Mouse (Mus musculus) right cerebral cortex, adult 2 months (tissue): ENCODE measurements around the gene Tsga10ip.
A peak's percentile ranks its signal among the peaks of the same experiment; 100 is the strongest.
"Not testable (repeated sequence)": the region's sequence is repeated elsewhere in the genome, so short reads cannot be mapped to it uniquely, and the experiment has no call there.

Source experiments
- DNase-seq, 2 experiments: peaks; one replicate each; pipeline ENCODE4 v3.0.0; 2021 to 2022; ENCODE audit warnings: low spot score in 2 of 2

The Tsga10ip gene

DNA sequence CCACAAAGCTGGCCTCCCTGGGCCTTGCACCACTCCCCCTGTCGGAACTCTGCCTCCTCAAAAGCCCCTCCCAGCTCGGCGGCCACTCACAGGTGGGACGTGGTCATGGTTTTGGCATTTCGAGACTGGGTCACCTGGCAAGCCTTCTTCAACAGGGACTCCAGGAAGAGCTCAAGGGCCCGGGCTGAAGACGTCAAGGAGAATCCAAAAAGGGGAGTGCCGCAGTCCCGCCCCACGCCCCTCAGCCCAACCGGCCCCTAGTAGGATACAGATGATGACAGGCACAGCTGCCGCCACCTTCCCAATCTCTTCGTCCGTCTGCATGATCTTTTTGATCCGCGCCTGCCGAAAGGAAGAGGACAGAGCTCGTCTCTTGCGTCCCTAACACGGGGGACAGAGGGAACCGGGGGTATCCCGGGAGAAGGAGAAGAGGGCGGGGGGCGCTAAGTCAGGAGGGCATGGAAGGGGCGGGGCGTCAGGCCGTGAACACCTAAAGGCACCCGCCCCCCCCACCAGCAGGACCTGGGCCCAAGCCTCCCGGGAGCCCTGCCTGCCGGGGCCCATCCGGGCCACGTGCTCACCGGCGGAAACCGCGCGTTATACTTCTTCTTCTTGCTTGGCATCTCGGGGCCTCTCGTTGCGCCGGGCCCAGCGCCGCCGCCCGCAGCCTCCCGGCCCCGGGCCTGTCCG lies 21.9 kb upstream of the Tsga10ip start:
- peak in 1 of 2 experiments; percentile 71 for DNase-seq

DNA sequence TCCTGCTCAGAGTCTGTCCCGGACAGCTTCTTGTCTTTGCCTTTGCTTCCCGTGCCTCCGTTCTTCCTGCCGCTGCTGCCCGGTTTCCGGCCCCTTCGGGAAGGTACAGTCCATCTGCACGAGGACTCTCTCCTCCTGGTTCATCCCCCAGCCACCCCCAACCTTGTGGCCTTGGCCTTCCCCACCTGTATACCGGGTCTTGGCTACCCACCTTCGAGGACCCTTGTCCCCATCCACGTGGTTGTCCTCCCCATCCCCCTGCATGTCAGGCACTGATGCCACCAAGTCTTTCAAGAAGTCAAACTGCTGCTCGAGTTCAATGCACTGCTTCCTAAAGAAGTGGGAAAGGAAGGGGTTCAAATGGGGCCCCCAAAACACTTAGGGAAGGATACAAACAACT lies 21.2 kb upstream of the Tsga10ip start:
- DNase-seq, result no peak

DNA sequence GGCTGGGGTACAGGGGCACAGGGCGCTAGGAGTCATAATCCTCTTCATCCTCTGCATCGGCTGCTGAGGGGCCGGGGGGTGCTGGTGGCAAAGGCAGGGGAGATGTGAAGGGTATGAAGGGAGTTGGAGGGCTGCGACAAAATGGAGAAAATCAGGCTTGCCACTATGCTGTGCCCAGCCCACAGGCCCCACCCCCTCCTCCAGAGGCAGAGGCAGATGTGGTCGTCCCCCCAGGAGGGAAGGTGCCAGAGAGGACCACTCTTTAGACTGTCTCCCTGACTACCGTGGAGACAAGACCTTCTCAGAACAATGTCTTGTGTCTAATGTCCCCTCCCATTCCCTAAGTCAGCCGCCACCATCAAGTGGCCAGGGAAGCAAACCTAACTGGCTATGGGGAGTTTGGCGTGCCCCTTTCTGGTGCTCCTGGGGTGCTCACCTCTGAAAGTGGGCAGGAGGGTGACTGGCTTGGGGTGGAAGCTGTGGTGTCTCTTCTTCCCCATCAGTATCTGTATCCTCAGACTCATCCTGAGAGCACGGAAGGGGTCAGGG lies 20.6 kb upstream of the Tsga10ip start:
- DNase-seq, result no peak

DNA sequence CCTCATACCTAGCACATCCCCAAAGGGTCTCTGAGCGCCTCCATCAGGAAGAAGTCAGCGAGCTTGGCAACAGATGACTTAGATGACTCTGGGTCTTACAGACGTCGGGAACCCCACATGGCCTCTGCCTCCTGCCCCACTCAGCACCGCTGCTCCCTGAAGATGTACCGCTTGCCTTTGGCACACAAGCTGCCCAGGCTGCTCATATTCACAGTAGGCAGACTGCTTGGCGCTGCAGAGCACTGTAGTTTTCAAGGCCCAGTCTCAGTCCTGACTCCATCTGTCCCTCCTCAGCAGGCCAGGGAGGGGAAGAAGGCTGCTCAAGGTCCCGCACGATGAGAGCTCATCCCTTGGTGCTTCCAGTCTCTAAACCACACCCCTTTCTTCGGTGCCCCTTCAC lies 19.9 kb upstream of the Tsga10ip start:
- DNase-seq, result no peak

DNA sequence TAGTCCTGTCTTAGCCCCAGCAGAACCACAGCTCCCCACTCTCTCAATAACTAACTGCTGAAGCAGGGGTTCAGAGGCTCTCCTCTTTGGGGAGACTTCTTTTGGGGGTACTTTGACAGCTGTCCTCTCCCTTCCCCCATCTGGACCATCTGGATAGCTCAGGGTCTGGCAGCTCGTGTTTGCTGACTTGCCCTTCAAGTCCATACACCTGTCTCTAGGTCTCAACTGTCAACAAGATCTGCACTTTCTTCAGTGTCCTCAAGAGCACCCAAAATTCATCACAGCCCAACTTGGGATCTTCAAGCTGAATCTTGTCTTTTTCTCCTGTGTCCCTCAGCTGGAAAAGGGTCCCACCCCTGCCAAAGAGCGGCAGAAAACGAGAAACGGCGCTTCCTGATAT lies 19.5 kb upstream of the Tsga10ip start:
- no peak for DNase-seq

DNA sequence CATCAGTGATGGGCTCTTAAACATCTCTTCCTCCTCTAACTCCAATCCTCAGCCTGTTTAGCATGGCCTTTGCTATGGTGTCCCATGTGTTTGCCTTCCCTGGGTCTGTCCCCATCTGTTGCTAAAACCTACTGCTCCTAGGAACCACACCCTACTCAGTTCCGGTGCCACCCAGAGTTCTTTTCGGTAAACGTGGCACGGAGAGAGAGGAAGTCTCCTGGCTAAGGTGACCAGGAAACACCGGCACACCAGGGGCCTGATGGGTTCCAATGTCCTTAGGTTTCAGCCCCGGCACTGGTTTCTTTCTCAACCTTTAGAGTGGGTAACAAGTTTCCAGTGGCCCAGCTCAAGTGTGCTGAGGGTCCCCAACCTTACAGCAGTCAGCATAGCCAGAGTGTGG lies 18.3 kb upstream of the Tsga10ip start:
- no peak for DNase-seq

DNA sequence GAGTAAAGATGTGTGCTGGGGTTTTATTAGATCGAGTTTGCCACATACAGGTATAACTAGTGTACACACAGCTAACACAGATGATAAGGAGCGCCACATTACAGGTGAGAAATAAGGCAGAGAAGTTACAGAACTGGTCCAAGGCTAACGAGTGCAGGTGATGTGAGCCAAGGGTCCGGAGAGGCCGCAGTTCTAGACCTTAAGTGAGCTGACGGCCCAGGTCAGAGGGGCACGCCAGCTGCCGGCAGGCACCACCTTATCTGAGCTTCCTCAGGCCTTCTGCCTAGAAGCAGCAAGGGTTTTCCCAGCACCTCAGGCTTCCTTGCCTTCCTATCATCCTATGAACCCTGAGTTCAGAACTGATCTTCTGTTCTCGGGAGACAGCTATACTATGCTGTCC lies 17.3 kb upstream of the Tsga10ip start:
- no peak for DNase-seq

DNA sequence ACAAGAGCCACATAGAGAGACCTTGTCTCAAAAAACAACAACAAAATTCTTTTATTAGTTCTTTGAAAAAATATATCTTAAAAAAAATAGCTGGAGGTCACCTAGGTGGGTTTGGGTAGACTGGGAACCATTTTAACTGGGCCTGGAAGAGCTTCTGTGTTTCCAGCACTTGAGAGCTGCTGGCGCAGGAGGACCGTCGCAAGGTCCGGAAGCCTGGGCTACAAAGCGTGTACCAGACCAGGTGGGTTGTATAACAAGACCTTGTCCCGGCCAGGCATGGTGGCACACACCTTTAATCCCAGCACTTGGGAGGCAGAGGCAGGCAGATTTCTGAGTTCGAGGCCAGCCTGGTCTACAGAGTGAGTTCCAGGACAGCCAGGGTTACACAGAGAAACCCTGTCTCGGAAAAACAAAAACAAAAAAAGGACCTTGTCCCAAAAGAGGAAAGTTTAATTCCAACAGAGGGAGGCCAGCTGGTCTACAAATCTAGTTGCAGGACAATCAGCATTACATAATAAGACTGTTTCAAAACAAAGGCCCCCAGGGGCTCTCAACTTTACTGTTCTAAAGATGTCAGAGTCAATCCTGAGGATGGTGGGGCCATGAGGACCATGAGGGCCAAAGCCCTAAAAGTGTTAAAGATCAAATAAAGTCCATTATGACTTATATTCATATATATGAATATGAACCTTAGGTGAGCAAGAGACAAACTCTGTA lies 16.6 kb upstream of the Tsga10ip start:
- DNase-seq, result no peak

DNA sequence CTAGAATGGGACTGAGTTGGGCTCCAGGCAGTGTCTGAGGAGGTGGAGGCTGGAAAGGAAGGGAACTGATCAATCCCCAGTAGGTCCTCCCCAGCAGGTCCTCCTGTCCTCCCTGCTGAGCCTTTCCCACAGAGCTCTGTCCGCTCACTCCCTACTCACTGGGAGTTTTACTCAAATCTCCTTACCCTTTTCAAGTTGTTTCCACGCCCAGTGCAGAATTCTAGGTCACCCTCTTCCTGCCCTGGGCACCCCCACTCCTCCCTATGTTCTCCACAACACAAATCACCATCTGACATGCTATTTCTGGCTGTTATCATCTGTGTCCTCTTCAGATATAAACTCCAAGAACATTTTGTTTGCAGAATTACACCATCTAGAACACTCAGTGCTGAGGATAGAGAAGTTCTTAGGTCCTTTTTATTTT lies 12.2 kb upstream of the Tsga10ip start:
- no peak for DNase-seq

DNA sequence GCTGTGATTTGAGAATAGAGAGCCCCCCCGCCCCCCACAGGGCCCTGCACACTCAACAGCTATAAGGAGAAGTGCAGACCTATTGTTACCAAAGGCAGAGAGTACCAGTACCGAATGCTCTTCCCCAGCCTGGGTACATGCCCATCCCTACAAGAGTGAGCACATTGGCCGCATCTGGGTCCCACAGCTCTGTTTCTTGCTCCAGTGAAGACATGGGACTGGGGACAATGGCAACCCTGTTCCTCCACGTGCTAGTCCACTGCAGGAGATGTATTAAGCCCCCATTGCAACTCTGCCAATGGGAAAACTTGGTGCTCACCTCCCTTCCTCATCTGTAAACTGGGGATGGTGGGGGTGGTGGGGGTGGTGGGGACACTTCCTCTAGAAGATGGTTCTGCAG lies 11.5 kb upstream of the Tsga10ip start:
- DNase-seq, result no peak

DNA sequence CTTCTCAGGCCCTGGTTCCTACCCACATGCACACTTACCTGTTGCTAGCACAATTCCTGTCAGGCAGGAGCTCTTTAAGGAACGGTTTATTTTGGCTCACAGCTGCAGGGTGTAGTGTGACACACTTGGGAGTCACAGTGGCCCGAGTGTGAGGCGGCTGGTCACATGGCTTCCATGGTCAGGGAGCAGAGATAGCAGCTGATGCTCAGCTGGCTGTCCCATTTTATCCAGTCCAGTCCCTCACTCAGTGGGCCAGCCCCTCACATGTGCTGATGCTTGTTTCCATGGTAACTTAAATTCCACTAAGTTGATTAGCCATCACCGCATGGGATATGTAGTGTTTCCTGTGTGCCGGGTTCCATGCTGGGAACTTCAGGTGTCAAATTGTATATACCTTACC lies 9.6 kb upstream of the Tsga10ip start:
- DNase-seq, result no peak

DNA sequence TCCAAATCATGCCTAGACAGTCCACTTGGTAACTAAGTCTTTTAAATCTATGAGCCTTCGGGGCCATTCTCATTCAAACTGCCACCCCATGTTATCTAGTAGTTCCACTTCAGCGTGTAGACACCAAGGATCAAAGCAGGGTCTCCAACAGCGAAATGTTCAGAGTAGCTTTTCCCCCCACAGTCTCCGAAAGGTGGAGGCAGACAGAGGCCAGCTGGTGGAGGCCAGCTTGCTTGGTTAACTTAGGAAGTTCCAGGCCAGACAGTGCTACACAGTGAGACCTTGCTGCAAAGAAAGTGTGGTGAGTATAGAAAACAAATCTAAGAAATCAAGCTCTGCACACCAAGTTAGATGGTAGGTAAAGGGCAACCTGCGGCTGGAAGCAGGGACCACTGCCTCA lies 8.3 kb upstream of the Tsga10ip start:
- DNase-seq, result no peak

DNA sequence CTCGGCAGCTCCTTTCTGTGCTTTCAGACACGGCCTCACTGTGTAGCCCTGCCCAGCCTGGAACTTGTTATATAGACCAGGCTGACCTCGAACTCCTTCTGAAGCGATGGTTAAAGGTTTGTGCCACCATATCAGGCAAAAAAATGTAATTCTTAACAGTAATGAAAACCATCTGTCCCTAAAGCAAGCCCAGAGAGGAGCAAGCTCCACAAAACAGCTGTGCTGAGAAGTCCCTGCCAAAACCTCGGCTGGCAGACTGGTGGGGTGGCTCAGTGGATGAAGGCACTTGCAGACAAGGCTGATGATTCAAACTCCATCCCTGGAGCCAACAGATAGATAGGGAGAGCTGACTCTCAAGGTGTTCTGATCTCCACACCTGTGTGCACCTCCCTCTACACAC lies 6.7 kb upstream of the Tsga10ip start:
- DNase-seq, result no peak

DNA sequence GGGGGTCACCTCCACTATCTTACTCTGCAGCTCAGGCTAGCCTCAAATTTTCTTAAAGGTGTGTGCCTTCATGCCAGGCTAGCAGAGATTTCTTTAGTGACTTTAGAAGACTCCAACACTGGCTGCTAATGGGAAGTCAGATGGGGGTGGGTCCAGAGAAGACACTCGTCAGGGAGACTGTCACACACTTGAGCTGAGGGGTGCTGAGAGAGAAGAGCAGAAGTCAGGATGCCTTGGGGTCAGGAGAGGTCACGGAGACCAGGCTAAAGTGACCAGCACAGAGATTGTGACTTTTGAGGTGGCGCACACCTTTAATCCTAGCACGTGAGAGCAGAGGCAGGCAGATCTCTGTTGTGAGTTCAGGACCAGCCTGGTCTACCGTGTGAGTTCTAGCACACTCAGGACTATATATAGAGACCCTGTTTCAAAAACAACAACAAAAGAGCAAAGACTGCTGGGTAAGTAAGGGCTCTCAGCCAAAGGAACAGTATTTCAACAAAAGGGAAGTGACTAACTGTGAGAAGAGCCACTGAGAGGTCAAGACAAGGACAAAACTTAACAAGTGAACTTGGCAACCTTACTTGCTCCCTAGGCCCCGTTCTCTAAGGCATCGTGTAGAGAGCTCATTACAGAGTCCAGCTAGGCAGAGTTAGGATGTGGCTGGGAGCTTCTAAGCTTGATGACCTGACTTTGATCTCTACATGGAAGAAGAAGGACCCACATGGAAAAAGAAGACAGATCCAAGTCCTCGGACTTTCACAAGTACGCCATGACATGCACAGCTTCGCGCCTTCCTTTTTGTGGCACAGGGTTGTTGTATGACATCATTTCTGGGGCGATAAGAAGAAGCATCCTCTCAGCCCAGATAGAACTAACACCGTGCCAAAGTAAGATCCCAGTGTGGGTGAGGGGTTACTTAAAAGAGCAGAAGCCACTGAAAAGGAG lies 6.0 kb upstream of the Tsga10ip start:
- no peak for DNase-seq

DNA sequence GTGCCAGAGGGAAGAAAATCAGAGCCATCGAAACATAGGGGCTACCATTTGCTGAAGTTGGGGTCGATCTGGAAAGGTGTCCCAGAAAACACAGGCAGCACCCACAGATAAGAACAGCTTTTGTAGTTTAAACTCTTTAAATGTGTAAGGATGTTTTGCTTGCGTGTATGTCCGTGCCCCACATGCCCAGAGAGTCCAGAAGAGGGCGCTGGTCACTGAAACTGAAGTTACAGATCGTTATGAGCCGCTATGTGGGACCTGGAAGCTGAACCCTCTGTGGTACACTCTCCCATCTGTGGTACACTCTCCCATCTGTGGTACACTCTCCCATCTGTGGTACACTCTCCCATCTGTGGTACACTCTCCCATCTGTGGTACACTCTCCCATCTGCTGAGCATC lies 4.8 kb upstream of the Tsga10ip start:
- DNase-seq, result peak; percentile 40 to 45

DNA sequence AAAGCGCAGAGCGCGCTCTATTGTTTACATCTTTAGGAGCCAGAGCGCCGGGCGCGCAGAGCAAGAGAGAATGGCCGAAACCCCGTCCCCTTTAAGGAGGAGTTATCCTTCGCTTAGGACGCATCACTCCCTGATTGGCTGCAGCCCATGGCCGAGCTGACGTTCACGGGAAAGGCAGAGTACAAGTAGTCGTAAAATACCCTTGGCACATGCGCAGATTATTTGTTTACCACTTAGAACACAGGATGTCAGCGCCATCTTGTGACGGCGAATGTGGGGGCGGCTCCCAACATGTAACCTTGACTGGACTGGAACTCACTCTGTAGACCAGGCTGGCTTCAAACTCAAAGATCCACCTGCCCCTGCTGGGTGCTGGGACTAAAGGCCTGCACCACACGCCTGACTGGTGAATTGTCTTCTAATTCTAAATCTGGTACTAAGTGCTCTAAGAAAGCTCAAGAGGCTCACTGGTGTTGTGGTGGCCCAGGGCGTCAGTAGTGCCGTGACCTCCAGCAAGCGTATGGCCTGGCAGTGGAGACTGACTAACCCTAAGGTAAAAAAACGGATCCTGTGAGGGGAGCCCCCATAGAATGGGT lies 4.3 kb upstream of the Tsga10ip start:
- DNase-seq, result peak; percentile 20 to 66

DNA sequence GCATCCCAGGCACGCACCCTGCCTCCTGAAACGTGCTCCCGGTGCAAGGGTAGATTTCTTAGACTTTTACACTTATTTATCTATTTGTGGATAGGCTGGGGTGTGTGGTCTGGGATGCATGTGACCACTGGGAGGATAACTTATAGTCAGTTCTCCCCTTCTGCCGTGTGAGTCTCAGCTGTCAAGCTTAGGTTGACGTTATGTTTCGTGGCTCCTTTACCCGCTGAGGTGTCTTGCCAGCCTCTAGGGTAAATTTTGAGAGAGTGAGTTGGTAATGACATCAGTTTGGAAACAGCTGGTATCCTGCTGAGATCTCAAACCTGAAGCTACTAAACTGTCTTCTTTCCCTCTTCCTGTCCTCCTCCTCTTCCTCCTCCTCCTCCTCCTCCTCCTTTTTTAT lies 3.6 kb upstream of the Tsga10ip start:
- DNase-seq, result no peak

DNA sequence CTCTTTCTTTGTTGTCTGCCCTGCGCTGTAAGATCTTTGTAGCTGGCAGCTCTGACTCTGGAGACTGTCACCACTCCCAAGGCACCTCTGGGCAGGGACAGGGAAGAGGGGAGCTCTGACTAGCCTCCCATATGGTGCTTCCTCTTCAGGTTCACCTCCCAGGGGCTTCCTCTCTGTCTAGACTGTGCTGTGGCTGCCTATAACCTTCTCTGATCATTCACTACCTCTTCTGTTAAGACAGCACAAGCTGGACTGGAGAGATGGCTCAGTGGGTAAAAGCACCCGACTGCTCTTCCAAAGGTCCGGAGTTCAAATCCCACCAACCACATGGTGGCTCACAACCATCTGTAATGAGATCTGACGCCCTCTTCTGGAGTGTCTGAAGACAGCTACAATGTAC lies 1.3 kb downstream of the Tsga10ip start:
- DNase-seq, result not testable (repeated sequence)

DNA sequence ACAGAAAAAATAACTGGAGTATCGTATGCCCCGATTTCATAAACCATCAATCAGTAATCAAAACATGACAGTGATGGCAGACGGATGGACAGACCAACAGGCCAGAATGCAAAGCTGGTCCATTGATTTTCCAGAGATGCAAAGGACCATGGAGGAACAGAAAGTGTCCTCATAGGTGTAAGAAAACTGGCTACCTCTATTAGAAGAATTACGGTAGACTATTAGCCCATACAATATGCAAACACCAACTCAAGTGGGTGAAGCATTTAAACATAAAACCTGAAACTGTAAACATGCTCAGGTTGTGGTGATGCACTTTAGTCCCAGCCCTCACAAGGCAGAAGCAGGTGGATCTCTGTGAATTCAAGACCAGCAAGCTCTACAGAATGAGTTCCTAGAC lies 7.0 kb downstream of the Tsga10ip start:
- DNase-seq, result no peak

DNA sequence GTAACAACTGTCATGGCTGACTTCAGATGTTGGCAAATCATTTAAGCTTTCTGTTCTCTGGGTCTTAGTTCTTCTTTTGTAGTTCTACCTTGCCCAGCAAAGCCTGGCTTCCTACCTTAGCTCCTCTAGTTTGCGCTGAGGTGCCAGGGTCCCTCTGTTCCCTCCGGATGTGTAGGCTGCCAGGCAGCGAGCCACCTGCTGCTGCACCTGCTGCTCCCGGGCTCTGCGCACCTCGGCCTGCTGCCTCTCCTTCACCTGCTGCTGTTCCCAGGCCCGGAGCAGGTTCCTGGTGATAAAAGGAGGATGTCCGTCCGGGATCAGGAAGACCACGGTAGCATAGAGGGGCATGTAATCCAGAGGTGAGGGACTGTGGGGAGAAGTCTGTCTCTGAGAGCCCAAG lies 8.2 kb downstream of the Tsga10ip start:
- no peak for DNase-seq

DNA sequence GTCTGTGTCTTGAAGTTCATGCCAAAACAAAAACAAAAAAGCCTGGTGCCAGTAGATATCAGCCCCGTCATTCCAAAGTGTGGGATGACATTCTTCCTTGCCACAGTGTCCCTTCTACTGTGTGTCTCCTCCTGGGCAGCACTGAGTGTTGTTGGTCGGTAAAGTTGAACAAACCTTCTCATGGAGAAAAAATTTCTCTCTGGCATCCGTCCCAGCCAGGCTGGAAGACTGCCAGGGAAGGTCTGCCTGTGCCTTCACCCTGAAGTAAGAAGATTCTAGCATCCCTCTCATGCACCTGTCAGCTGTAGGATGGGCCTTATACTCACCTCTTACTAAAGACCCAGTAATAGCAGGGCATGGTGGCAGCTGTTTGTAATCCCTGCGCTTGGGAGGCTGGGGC lies 9.4 kb downstream of the Tsga10ip start:
- no peak for DNase-seq

DNA sequence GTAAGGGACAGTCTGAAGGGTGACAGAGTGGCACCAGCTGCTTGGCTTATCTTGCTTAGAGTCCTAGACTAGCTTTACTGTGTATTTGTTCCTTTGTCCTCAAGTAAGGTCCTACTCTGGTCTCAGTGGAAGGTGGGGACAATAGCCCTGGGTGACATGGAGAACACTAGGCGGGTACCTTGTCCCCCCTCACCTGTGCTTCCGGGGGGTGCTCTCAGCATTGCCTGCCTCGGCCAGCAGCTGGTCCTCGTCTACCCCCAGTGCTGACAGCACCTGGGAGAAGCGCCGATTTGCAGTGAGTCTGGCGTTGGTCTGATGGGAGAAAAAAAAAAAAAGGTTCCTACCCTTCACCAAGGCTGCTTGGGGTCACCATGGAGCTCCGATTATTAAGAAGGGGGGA lies 11.9 kb downstream of the Tsga10ip start:
- DNase-seq, result no peak
